12 mouse cellular contexts compared by ENCODE assay signal in the genomic region with DNA sequence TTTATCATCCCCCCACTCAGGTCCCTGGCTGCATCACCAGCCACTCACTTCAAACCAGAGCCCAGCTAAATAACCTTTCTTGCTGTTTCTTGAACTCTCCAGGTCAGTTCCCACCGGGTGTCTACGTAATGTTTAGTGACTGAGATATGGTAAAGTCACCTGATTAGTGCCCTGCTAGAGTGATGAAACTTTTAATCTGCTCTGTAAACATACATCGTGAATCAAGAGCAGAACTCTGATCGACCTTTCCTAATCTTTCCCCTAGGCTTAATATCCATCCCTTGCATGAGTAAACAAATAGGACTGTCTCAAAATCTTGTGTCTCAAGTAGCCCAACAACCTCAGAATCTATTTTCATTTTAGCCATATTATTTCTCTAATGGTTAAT. TPM values are rescaled to one million over a fixed set of nuclear protein-coding genes. Genes with fewer than 3 reads are reported as not detected.
A peak's percentile ranks its signal among the peaks of the same experiment; 100 is the strongest.
DNase-seq lines count a peak whose midpoint lies in the region; ATAC-seq lines count a peak whose summit lies in the region.
"Had no signal": no experiment of that assay in that cellular context is flagged by ENCODE, and none has a peak within 500 bp of the region (broad histone marks: within the 10 kb centered on the region; RNA-seq: fewer than 3 reads in every experiment).

No protein-coding gene starts in this region.

- no peaks in the 10 kb centered on the region for H3K36me3 ChIP-seq in heart, embryonic 11.5 days (ENCODE audit: control insufficient read depth, insufficient read depth, low read length)
- no peaks in the 10 kb centered on the region for H3K36me3 ChIP-seq in lung, embryonic 16.5 days (ENCODE audit: control insufficient read depth, insufficient read depth, low read length)
- peaks cover 8% of the 10 kb centered on the region for H3K36me3 ChIP-seq in limb, embryonic 13.5 days
- no peaks in the 10 kb centered on the region for H3K36me3 ChIP-seq in stomach, embryonic 15.5 days
- H3K36me3 ChIP-seq: forebrain, embryonic 12.5 days had no signal

- no peak for ATAC-seq in heart, embryonic 11.5 days (replicated peaks; ENCODE audit: insufficient number of reproducible peaks, low FRiP score, low TSS enrichment)
- no peak for ATAC-seq in lung, embryonic 16.5 days (ENCODE audit: low read depth)
- ATAC-seq in limb, embryonic 13.5 days (ENCODE audit: low FRiP score, low read depth), result no peak
- no peak for ATAC-seq in stomach, embryonic 15.5 days (ENCODE audit: insufficient read depth, low FRiP score, low read depth)

- H3K4me3 ChIP-seq in heart, embryonic 11.5 days (ENCODE audit: low read depth, low read length), result peak overlapping the region; percentile 64
- peak overlapping the region; percentile 61 for H3K4me3 ChIP-seq in lung, embryonic 16.5 days (ENCODE audit: low read length)
- H3K4me3 ChIP-seq in limb, embryonic 13.5 days, result no peak overlapping the region
- H3K4me3 ChIP-seq in stomach, embryonic 15.5 days (replicated peaks), result peak overlapping the region; percentile 59; the same call in 1 of the 2 replicates

- DNase-seq in heart, postnatal 4 days, result no peak
- DNase-seq in lung, postnatal 10 days, result no peak
- DNase-seq in cerebellum, adult 18-20 months, result no peak
- DNase-seq in layer of hippocampus, adult 18-20 months (ENCODE audit: low spot score in 2 of 2), result no peak
- DNase-seq: cerebellum, adult 9-10 months; right cerebral cortex, postnatal 25 days; thymus, postnatal 25 days had no signal

- no peak overlapping the region; the same call in 1 of the 2 replicates for H3K27ac ChIP-seq in heart, embryonic 11.5 days (ENCODE audit: low read depth, low read length)
- no peak overlapping the region for H3K27ac ChIP-seq in lung, embryonic 16.5 days (ENCODE audit: low read length)
- H3K27ac ChIP-seq in limb, embryonic 13.5 days, result no peak overlapping the region
- no peak overlapping the region for H3K27ac ChIP-seq in stomach, embryonic 15.5 days
- H3K27ac ChIP-seq: forebrain, embryonic 12.5 days had no signal

- H3K9ac ChIP-seq in heart, embryonic 11.5 days (ENCODE audit: low read depth, low read length), result no peak overlapping the region
- peak overlapping the region; percentile 77; the same call in 1 of the 2 replicates for H3K9ac ChIP-seq in lung, embryonic 16.5 days (ENCODE audit: low read length)
- H3K9ac ChIP-seq in limb, embryonic 13.5 days, result peak overlapping the region; percentile 70; the same call in 1 of the 2 replicates
- no peak overlapping the region for H3K9ac ChIP-seq in stomach, embryonic 15.5 days
- H3K9ac ChIP-seq: forebrain, embryonic 12.5 days had no signal

- peak overlapping the region; percentile 68 for H3K4me2 ChIP-seq in heart, embryonic 11.5 days
- peak overlapping the region; percentile 64 for H3K4me2 ChIP-seq in lung, embryonic 16.5 days (ENCODE audit: low read depth, low read length)
- no peak overlapping the region; the same call in 1 of the 2 replicates for H3K4me2 ChIP-seq in limb, embryonic 13.5 days (replicated peaks)
- peak overlapping the region; percentile 66 for H3K4me2 ChIP-seq in stomach, embryonic 15.5 days

- no peaks in the 10 kb centered on the region for H3K9me3 ChIP-seq in heart, embryonic 11.5 days (replicated peaks; ENCODE audit: control insufficient read depth, low read length)
- no peaks in the 10 kb centered on the region for H3K9me3 ChIP-seq in lung, embryonic 16.5 days (ENCODE audit: control insufficient read depth, low read length)
- no peaks in the 10 kb centered on the region for H3K9me3 ChIP-seq in limb, embryonic 13.5 days
- H3K9me3 ChIP-seq in stomach, embryonic 15.5 days, result no peaks in the 10 kb centered on the region
- H3K9me3 ChIP-seq: forebrain, embryonic 12.5 days had no signal

- no peaks in the 10 kb centered on the region for H3K27me3 ChIP-seq in heart, embryonic 11.5 days (ENCODE audit: control insufficient read depth, insufficient read depth, low read length)
- no peaks in the 10 kb centered on the region for H3K27me3 ChIP-seq in lung, embryonic 16.5 days (ENCODE audit: control insufficient read depth, insufficient read depth, low read depth, low read length)
- no peaks in the 10 kb centered on the region for H3K27me3 ChIP-seq in limb, embryonic 13.5 days
- no peaks in the 10 kb centered on the region for H3K27me3 ChIP-seq in stomach, embryonic 15.5 days (replicated peaks)
- H3K27me3 ChIP-seq: forebrain, embryonic 12.5 days had no signal

- WGBS in heart, embryonic 11.5 days (ENCODE audit: insufficient replicate concordance), result 29% methylated on average over 4 of the region's 4 CpGs
- 18% methylated on average over 4 of the region's 4 CpGs for WGBS in lung, embryonic 16.5 days
- 81% methylated on average over 4 of the region's 4 CpGs for WGBS in limb, embryonic 13.5 days
- WGBS in stomach, embryonic 15.5 days, result 32% methylated on average over 4 of the region's 4 CpGs

- H3K4me1 ChIP-seq in heart, embryonic 11.5 days (ENCODE audit: control insufficient read depth, insufficient read depth, low read length), result peaks cover 6% of the 10 kb centered on the region
- peaks cover 10% of the 10 kb centered on the region for H3K4me1 ChIP-seq in lung, embryonic 16.5 days (replicated peaks; ENCODE audit: control insufficient read depth, insufficient read depth, low read length)
- H3K4me1 ChIP-seq in limb, embryonic 13.5 days, result peaks cover 10% of the 10 kb centered on the region
- H3K4me1 ChIP-seq in stomach, embryonic 15.5 days, result 0 out of 2 replicates have a peak, but pooled peaks cover 6% of the 10 kb centered on the region

RNA-seq across cellular contexts. Expression of a gene that starts 1.5 kb away (rescaled TPM):
- polyA plus RNA-seq in heart, embryonic 11.5 days (2014; fragmentation: Nextera tagmentation; extraction: Ambion mirVana), result 29.6 and 35.1 TPM in 2 replicates
- 10 to 100 TPM; 21.6 to 23.9 TPM for total RNA-seq in heart, postnatal 4 days (2021)
- 30.8 and 33.8 TPM in 2 replicates for polyA plus RNA-seq in lung, embryonic 16.5 days (2015; fragmentation: Nextera tagmentation; extraction: Ambion mirVana)
- polyA plus RNA-seq in limb, embryonic 13.5 days (2015; fragmentation: Nextera tagmentation; extraction: Ambion mirVana), result 13.8 and 16.6 TPM in 2 replicates
- polyA plus RNA-seq in stomach, embryonic 15.5 days (2015; fragmentation: Nextera tagmentation; extraction: Ambion mirVana), result 26.4 and 29.3 TPM in 2 replicates
- 1 to 10 TPM; 6.9 to 8.6 TPM for total RNA-seq in layer of hippocampus, adult 18-20 months (2021)

RNA-seq across cellular contexts. Expression of a gene that starts 36.1 kb away (rescaled TPM):
- polyA plus RNA-seq in heart, embryonic 11.5 days (2014; fragmentation: Nextera tagmentation; extraction: Ambion mirVana), result 11.2 and 11.6 TPM in 2 replicates
- 10 to 100 TPM; 11.8 to 13.2 TPM for total RNA-seq in heart, postnatal 4 days (2021)
- polyA plus RNA-seq in lung, embryonic 16.5 days (2015; fragmentation: Nextera tagmentation; extraction: Ambion mirVana), result 20.3 and 22.7 TPM in 2 replicates
- polyA plus RNA-seq in limb, embryonic 13.5 days (2015; fragmentation: Nextera tagmentation; extraction: Ambion mirVana), result 14.0 and 15.8 TPM in 2 replicates
- 21.2 and 22.0 TPM in 2 replicates for polyA plus RNA-seq in stomach, embryonic 15.5 days (2015; fragmentation: Nextera tagmentation; extraction: Ambion mirVana)
- total RNA-seq in layer of hippocampus, adult 18-20 months (2021), result 1 to 10 TPM; 6.2 to 6.6 TPM

RNA-seq across cellular contexts. Expression of a gene that starts 36.6 kb away (rescaled TPM):
- polyA plus RNA-seq in heart, embryonic 11.5 days (2014; fragmentation: Nextera tagmentation; extraction: Ambion mirVana), result 45.0 and 45.6 TPM in 2 replicates
- 10 to 100 TPM; 91.9 to 96.1 TPM for total RNA-seq in heart, postnatal 4 days (2021)
- 56.2 and 73.2 TPM in 2 replicates for polyA plus RNA-seq in lung, embryonic 16.5 days (2015; fragmentation: Nextera tagmentation; extraction: Ambion mirVana)
- 65.9 and 70.3 TPM in 2 replicates for polyA plus RNA-seq in limb, embryonic 13.5 days (2015; fragmentation: Nextera tagmentation; extraction: Ambion mirVana)
- 74.6 and 77.7 TPM in 2 replicates for polyA plus RNA-seq in stomach, embryonic 15.5 days (2015; fragmentation: Nextera tagmentation; extraction: Ambion mirVana)
- 10 to 100 TPM; 40.4 to 51.1 TPM for total RNA-seq in layer of hippocampus, adult 18-20 months (2021)

Comparison
In these comparisons a context has a peak if more than half of its experiments do, and no peak if none do; other contexts are left out.
1. H3K9ac ChIP-seq: peak in lung, embryonic 16.5 days (single experiment) and limb, embryonic 13.5 days (single experiment); none in heart, embryonic 11.5 days (single experiment) and stomach, embryonic 15.5 days (single experiment).